Mouse (Mus musculus): ENCODE results near the gene Defb7. TPM values are rescaled to one million over a fixed set of nuclear protein-coding genes. Genes with fewer than 3 reads are reported as not detected.

Gene Defb7
- polyA plus RNA-seq (2017; shearing (Covaris generic)), result not detected

DNA sequence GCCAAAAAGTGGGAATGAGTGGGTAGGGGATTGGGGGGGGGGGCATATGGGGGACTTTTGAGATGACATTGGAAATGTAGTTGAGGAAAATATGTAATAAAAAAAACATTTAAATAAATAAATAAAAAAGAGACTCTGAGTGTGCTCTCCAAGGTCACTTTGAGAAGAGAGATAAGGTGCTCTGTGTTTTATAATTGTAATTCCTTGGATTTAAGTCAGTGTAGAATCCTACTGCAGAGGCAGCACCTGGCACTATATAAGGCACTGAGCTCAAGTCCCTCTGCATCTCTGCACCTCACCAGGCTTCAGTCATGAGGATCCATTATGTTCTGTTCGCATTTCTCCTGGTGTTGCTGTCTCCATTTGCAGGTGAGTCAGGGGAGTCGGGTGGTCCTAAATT, at the start of gene Defb7:
Defb7 (plus strand) TSS at position 301 of the 400 bp plus-strand sequence.

Other genes starting within 250 kb of the Defb7 start
- not detected for gene Defb5, start 247.5 kb upstream of the Defb7 start, polyA plus RNA-seq (2017; shearing (Covaris generic))
- gene Defb3, start 201.7 kb upstream of the Defb7 start, polyA plus RNA-seq (2017; shearing (Covaris generic)), result not detected
- not detected for gene Defb8, start 47.5 kb upstream of the Defb7 start, polyA plus RNA-seq (2017; shearing (Covaris generic))
- not detected for gene 4930467E23Rik, start 234.5 kb downstream of the Defb7 start, polyA plus RNA-seq (2017; shearing (Covaris generic))

Data from effector memory CD4-positive, alpha-beta T cell, adult 7 months (primary cell).